Mouse (Mus musculus): ENCODE measurements around the gene Vstm2l.

Gene Vstm2l

DNA sequence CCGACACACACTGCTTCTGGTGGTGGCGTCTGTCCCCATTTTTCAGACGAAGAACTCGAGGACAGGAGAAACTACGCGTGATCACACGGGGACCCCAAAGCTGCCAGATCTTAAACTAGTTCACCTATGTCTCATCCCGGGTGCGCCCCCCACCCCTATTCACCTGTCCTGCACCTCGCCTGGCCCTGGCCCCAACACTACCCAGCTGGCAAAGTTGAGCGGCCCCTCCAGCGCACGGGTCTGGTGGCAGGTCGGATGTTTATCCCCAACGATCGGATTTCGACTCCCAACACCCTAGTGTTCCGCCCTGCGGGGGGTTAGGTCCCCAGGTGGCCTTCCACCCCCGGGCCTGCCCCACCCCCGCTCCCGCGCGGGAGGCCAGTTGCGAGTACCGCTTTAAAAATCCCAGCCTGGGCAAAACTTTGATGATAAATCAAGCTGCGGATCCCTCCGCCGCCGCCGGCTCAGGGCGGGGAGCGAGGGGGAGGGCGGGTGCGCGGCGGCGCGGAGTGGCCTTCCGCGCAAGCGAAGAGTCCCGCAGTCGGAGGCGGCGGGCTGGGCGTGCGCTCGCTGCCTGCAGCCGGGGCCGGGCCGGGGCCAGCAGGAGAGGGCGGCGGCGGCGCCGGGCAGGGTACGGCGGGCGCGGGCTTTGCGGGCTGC lies at the start of gene Vstm2l:
Gene Vstm2l, plus strand, starts transcription at position 549 of the 660 bp plus-strand sequence.
- DNase-seq (ENCODE audit: low read depth): no peak

DNA sequence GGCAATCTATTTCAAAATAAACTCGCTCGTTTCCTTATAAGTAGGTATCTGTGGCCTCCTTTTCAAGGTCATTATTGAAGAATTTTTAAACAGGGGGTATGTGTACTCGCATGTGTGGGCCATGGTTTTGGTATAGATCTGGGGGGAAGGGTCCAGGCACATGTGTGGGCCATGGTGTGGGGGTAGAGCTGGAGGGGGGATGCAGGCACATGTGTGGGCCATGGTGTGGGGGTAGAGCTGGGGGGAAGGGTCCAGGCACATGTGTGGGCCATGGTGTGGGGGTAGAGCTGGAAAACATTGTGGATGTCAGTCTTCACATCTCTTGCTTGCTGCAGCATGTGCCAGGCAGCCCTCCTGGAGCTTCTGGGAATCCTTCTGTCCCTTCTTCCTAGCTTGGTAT lies 47.3 kb upstream of the Vstm2l start:
- no peak for DNase-seq (ENCODE audit: low read depth)

DNA sequence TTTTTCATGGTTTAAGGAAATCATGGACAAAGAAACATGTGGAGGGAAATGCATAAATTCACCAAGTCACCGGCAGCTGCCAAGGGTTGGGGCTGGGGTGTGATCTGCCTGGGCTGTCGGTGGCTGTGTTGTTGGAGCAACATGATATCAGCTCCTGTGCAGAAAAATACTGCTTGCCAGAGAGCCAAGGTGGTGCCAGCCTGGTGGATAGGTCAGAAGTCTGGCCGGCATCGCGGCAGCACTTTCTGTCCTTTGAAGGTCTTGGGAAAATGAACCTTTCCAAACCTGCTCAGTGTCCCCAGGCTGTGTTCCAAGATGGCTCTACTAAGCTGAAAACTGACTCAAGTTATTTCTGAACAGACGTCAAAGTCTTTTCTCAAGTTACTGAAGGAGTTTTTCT lies 44.2 kb upstream of the Vstm2l start:
- no peak for DNase-seq (ENCODE audit: low read depth)

DNA sequence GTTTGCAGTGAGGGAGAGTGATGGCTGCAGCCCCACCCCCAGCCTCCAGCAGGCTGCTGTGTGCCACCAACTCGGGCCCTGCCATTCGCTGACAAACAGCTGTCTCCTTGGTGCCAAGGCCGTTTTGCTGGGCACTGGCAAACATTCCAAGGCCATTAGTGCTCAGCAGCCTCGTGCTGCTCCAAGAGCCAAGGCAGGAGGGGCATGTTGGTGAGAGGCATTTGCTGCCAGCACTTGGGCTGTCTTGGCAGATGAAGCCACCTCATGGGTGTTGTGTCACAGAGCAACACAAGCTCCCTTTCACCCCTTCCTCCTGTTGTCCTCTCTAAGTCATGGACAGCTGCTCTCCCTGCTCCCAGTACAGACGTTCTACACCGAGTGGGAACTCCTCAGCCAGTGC lies 41.2 kb upstream of the Vstm2l start:
- no peak for DNase-seq (ENCODE audit: low read depth)

DNA sequence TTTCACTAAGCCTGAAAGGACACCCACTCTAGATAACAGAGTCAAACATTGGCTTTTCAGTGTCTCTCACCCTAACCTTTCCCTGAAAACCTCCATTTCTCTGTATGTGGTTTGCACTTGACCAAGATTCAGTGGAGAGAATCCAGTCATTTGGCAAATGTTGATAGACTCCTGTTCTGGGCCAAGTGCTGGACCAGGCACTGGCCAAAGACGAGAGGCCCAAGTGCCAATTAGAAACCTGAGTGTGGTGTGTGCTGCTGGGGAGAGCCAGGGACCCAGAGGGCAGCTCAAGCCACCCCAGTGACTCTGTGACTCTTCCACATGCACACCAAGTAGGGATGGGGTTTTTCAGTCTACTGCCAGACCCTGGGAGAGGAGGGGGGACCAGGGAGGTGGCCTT lies 40.8 kb upstream of the Vstm2l start:
- no peak for DNase-seq (ENCODE audit: low read depth)

DNA sequence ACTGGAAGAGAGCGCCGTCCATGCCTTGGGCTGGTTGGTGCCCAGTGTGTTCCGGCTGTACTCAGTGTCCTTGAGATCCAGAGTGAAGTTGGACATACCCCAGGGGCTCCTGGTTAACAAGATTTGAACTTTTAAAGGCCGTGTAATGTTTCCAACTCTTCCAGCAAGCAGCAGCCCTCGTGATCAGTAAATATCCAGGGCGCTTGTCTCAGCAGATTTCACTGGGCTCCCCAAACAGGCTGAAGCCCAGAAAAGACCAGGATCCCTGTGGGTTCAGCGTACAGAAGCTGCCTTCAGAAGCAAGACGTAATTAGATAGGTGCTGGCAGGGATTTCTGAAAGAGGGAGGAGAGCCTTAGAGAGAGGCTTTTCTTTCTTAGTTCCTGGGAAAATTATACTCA lies 39.3 kb upstream of the Vstm2l start:
- DNase-seq (ENCODE audit: low read depth): no peak

DNA sequence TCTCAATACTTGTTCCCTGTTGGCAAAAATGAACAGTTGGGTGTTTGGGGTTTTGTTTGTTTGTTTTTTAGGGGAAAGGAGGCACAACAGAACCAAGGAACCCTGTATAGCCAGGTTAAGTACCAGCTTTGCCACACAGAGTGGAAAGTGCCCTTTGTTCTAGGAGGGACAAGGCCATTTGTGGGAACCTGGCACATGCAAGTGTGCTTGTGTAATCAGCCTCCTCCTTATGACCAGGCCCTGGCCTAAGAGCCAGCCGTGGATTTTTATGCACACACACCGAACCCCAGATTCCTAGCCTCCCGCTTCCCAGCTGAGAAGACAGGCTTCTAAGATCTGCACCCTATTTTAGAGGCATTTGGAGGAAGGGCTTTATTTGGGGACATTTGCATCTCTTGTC lies 37.1 kb upstream of the Vstm2l start:
- no peak for DNase-seq (ENCODE audit: low read depth)

DNA sequence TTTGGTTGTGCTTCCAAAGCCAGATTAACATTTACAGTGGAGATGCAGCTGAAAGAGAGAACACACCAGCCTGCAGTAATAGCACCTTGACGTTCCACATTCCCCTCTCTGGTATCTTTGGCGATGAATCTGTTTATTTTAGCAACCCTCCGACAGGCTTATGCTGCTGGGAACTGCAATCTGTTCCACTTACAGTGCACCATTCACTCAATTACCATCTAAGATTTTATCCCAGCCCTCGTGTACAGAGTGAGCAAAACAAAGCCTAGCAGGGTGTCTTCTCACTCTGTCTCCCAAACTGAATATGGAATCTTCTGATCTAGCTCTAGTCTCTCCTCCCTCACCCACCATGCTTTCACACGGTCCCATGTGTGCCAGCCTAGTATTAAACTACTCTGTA lies 36.5 kb upstream of the Vstm2l start:
- DNase-seq (ENCODE audit: low read depth): no peak

DNA sequence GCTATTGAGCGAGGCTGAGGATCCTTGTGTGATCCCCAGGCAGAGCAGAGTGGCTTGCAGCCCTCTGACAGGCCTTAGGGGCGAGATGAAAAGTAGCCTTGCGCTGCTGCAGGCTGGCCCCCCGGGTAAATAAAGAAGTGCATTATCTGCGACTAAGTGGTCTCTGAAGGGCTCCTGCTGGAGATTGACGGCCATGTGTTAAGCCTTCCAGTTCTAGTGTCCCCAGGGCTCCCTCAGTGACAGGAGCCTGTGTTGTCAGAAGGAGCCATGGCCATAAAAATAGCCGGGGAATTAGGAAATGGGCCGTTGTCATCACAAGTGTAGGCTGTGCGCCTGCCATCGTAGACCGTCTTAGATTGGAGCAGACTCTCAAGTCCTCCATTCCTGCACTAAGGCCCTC lies 32.5 kb upstream of the Vstm2l start:
- no peak for DNase-seq (ENCODE audit: low read depth)

DNA sequence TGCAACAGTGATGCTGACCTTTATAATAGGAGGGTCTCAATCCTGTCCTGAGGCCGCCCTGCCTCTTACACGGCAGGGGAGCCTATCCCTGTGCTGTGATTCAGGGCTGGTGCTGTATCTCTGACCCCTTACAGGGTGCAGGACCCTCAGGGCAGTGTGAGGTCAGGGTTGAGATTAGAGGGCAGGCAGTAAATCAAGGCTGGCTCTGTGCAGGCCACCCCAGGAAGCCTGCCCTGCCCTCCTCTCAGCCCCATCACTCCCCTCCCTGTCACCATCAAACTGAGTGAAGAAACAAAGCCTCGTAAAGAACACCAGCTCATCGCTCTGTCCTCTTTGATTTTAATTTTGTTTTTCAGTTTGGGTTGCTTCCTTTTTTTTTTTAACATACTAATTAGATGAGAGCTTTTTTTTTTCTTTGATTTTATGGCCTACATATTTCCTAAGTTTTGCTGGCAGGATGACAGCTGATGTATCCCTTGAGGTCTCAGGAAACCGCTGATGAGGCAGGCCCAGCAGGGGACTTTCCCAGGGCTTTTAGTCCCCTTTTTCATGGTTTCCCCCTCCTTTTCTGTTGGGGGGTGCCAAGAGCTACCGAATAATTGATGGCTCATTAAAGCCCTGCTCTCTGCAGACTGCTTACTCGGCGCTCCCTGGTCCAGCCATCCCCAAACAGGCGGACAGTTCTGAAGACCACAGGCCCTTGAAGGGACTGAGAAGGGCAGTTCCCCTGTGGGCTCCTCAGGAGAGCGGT lies 27.0 kb upstream of the Vstm2l start:
- DNase-seq (ENCODE audit: low read depth): no peak

DNA sequence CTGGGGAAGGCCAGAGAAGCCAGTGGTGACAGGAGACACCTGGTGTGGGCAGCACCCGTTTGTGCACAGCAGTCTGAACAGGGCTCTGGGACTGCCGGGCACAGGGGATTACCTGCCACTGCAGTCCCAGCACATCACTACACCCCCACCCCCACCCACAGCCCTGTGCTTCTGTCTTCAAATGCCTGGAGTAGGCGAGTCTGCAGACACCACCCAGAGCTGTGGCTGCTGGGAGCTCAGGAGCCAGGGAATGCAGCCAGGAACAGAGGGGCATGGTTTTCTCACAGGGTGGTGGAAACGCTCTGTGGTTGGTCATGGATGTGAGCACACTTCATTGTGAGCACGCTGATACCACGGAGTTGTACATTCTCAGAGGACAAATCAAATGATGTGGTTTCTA lies 23.3 kb upstream of the Vstm2l start:
- DNase-seq (ENCODE audit: low read depth): no peak

DNA sequence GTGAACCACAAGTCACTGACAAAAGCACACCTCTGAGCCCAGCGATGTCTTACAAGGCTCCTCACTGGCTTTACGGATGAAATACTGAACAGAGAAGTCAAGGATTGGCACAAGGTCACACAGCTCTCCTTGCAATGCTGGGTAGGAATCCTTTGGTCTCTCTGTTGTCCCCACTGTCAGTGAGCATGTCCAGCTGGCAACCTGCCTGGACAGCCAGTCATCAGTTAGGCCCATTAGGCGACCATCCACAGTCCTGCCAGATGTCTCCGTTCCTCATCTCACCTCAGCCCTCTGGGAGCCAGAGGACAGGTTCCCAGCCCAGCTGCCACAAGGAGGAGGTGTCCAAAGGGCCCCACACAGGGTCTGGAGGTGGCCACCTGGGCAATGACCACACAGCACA lies 17.3 kb upstream of the Vstm2l start:
- DNase-seq (ENCODE audit: low read depth): no peak

DNA sequence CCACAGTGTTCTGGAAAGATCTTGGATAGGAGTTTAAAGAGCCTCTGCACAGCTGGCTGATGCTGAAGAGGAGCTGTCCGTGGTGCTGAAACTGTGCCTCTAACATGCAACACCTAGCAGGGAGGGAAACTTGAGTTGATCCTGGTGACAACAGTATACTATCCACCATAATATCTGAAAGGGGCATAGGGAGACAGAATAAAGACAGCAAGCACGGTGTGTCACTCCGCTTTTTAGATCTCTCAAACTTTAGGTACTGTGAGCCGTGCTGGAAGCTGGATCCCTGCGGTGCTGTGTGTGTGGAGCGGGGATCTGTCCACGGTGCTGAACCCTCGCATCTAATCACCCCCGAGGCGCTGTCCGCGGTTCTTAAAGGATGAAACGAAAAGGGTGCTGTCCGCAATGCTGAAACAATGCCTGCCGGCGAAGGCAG lies 1.2 kb upstream of the Vstm2l start:
- peak; percentile 81 for DNase-seq (ENCODE audit: low read depth)

DNA sequence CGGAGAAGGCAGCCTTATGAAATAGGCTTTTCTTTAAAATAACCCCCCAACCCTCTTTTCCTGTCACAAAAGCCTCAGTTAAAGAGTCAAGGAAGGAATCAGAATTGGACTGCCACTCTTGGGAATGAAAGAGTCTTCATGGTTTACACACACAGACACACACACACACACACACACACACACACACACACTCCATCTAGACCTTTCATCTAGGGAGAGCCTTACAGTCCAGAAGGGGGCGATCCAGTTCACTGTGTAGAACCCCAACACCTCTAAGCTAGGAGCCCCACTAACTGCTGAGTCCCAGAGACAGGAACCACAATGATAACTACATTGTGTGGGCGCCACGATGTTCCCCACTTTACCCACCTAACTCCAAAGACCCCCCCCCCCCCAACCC lies 748 bp upstream of the Vstm2l start:
- DNase-seq (ENCODE audit: low read depth): no peak

DNA sequence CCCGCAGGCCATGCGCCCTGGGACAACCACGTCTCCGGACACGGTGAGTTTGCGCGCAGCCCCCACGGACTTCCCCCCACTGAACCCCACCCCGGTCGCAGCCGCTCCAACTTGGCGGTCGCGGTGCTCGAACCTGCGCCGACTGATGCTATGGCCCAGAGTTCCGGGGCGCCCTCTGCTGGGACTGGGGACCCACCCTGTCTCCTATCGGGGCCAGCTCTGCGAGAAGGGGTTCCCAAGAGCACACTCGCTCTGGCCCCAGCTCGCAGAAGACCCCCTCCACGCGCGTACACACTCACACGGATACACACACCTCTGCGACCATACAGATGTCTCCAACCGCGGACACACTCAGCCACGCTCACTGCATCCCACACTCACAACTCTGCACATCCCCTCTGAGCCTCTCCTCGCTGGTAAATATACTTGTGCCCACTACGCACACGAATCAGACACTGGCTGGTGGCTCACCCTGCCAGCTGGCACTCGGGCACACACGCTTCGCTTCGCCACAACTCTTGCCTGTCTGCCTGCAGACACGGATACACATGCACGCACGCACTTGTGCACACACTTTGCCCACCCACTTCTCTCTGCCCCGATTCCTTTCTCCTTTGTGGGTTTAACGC lies 550 bp downstream of the Vstm2l start:
- no peak for DNase-seq (ENCODE audit: low read depth)

DNA sequence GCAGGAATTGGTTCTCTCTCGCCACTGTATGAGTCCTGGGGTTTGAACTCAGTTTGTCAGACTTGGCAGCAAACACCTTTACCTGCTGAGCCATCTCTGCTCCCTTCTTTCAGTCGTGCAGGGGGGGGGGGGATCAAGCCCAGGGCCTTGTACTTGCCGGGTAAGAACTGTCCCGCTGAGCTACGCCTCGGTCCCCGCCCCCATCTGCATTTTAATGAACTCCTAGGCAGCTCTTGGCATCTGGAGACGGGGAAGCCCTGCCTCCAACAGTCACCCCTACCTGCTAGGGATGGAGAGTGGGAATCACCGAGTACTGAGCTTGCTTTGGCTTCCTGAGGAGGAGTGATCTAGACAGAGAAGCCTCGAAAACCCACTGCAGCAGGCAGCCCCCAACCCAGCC lies 4.1 kb downstream of the Vstm2l start:
- DNase-seq (ENCODE audit: low read depth): no peak

DNA sequence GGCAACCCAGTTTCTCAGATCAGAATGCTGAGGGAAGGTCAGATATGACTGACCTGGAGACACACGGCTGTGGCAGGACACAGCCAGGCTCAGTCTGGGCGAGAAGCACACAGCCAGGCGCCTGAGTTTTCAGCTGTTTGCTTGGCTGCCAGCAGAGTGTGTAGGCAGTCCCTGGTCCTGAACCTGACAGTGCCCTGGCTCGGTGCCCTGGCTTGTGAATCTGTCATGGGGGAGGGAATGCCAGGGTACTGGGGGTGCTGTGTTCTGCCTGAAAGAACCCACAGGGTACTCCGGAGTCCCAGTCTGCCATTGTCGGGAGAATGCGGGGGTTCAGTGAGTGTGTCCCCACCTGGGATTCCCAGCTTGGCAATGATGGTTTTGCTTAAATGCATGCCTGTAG lies 7.1 kb downstream of the Vstm2l start:
- DNase-seq (ENCODE audit: low read depth): no peak

DNA sequence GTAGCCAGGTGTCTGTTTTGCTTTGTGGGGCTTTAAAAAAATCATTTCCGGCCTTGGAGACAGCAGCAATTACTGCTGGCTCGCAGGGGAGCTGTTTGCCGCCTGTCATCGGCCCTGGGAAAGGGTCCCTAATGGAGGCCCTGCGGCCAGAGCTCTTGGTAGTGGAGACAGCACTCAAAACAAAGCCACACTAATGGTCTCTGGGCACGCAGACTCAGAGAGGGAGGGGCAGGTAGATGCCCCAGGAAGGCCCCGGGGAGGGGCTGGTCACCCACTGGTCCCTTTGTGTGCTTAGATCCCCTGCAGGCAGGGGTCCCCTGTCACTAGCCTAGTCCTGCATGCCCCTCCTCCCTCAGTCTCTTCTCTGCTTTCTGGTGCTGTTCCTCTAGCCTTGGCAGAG lies 9.0 kb downstream of the Vstm2l start:
- DNase-seq (ENCODE audit: low read depth): no peak

DNA sequence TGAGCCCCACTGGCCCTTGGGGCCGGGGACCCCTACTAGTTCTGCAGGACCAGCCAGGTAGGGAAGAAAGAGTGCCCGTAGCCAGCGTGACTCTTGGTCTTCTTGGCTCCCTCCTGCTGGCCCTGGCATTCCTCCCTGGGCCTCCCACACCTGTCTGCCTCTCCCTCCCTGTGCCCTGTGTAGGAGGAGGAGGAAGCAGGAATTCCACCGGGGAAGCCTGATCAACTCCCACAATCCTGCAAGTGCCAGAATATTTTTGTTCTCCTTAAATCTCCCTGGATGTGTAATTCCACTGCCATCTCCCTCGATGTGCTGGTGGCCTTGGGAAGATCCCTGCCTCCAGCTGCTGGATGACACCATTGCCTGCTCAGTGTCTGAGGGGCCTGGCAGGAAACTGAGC lies 10.1 kb downstream of the Vstm2l start:
- no peak for DNase-seq (ENCODE audit: low read depth)

DNA sequence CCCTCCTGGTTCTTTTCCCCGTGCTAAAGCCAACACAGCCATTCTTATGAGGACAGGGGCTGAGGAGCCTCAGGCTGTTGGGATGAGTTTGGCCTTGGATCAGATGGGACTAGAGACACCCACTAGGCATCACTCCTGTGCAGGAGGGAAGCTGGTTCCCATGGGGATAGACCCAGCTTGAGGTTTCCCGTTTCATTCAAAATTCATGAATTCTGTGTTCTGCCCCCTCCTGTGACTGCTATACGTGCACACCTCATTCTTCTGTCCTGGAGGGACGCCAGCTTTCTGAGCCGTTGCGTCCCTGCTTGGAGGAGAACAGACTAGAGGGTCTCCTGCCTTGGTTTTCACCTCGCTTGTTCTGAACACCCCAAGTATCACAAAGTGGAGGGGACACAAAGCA lies 12.0 kb downstream of the Vstm2l start:
- DNase-seq (ENCODE audit: low read depth): no peak

DNA sequence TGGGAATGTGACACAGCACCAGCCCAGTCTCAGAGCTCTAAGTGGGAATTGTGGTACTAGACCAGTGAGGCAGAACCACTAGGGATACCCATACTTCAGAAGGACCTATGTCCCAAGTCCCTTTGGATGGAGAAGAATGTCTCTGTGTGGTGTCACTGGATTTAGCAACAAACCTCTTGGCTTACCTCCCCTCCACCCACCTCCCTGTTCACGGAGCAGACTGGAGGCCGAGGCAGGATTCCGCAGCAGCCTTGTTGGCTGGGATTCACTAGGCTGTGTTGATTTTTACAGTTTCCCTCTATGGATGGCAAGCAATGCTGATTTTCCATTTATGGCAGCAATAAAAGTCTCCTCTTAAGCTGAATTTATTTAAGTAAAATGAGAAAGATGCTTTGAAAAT lies 12.5 kb downstream of the Vstm2l start:
- DNase-seq (ENCODE audit: low read depth): no peak

DNA sequence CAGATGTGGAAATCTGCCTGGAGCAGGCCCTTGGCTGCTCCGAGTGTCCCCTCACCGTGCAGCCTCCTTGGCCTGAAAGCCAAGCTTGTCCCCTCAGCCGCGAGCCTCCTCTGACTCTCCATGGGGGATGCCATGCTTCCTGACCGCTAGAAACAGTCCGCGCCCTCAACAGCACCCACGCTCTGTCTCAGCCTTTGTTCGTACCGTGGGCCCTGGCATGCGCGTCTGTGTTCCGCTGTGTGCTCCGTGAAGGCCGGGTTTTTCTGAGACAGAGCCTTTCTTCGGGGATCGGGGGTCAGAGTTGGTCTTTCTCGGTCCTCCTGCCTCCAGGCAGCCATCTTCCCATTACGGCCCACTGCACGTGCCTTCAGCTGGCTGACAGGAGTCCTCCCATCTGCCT lies 12.9 kb downstream of the Vstm2l start:
- no peak for DNase-seq (ENCODE audit: low read depth)

DNA sequence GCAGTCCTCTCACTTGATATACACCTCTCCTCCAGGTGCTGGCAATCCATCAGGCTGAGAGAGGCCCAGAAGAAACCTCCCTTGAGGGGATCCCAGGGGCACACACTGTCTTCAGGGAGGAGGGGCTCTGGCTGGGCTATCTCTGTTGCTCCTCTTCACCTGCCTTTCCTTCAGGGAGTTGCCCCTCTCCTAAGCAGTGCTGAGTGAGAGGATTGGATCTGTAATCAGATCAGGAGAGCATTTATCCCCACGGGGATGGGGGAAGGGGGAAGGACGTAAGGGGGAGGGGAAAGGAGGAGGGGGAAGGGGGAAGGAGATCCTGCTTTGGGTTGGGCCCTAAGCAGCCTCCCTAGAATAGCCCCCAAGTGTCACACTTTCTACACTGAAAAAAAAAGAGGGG lies 13.4 kb downstream of the Vstm2l start:
- no peak for DNase-seq (ENCODE audit: low read depth)

DNA sequence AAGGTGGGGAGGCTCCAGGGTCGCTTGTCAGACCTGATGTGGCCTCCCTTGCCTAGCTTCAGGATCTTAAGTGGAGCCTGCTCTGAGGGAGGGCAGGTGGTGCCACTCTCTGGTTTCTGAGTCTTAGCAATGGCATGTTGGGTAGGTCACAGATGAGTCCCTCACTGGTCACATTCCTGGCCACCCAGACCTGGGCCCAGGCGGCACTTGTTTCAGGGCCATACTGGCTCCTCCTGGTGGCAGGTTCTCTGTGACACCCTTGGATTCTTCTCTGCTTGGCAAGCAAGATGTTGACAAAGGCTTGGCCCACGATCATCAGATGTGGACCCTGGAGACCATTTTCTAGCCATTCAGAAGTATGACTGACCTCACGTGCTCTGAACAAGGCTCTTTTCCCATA lies 18.2 kb downstream of the Vstm2l start:
- DNase-seq (ENCODE audit: low read depth): no peak
